Mouse (Mus musculus) kidney, adult 2 months (tissue): ENCODE results near the gene Aco2. TPM values are rescaled to one million over a fixed set of nuclear protein-coding genes. Genes with fewer than 3 reads are reported as not detected.

Experiments
- DNase-seq: peaks from one replicate; pipeline ENCODE4 v3.0.0; 2021
- H3K27ac ChIP-seq: fragments of 200-500 bp; 2 replicates; pipeline ENCODE4 v1.5.1; 2012; ENCODE audit warnings: low read depth, low read length, control low read depth, inconsistent platforms; ENCODE audit not compliant: insufficient read depth
- H3K27me3 ChIP-seq: fragments of 200-500 bp; replicated peaks from 2 replicates; pipeline ENCODE4 v1.6.1; 2012; ENCODE audit warnings: mild to moderate bottlenecking, moderate library complexity, low read length, inconsistent platforms; ENCODE audit not compliant: control insufficient read depth, insufficient read depth
- H3K36me3 ChIP-seq: fragments of 200-500 bp; 2 replicates; pipeline ENCODE4 v1.6.1; 2012; ENCODE audit warnings: mild to moderate bottlenecking, moderate library complexity, low read length, inconsistent platforms; ENCODE audit not compliant: control insufficient read depth, insufficient read depth
- H3K4me1 ChIP-seq: fragments of 200-500 bp; 2 replicates; pipeline ENCODE4 v1.6.1; 2011; ENCODE audit warnings: low read length; ENCODE audit not compliant: control insufficient read depth, insufficient read depth
- H3K4me3 ChIP-seq: fragments of 200-500 bp; 2 replicates; pipeline ENCODE4 v1.5.1; 2011; ENCODE audit warnings: mild to moderate bottlenecking, low read depth, low read length, control low read depth; ENCODE audit not compliant: insufficient read depth
- CTCF ChIP-seq: fragments of 200-500 bp; conservative IDR thresholded peaks from 2 replicates; pipeline ENCODE4 v1.5.1; 2011; ENCODE audit warnings: low read depth, mild to moderate bottlenecking, control low read depth, low read length, moderate library complexity, mixed read lengths; ENCODE audit not compliant: insufficient read depth, insufficient read length
- POLR2A ChIP-seq: fragments of 200-500 bp; IDR thresholded peaks from one replicate; pipeline ENCODE4 v1.6.1; 2011; ENCODE audit warnings: low read depth, low read length, control low read depth
- WGBS: fragments of 180-500 bp; shearing (Covaris S2); methylation state at CpG from one replicate; pipeline ENCODE4 v1.1.7; 2018; 5-methylcytosine and 5-hydroxymethylcytosine counted together
- polyA plus RNA-seq: library from polyadenylated mRNA; depleted of rRNA; stranded (reverse); fragments of >200 nt; gene quantifications from 2 replicates; pipeline ENCODE4 v1.2.3, GENCODE M21; 2012

The Aco2 gene
- polyA plus RNA-seq, 1 experiment, result 915 TPM

GRCm38 (mm10) chr15:81847861-81848260 lies 24.2 kb upstream of the Aco2 start:
- H3K4me1 ChIP-seq, result peaks cover 28% of the 10 kb centered on the region
- H3K4me3 ChIP-seq, result no peak overlapping the region
- peaks cover 14% of the 10 kb centered on the region for H3K36me3 ChIP-seq
- H3K27ac ChIP-seq, result no peak overlapping the region
- 82% methylated on average over 5 of the region's 5 CpGs for WGBS
- TF ChIP-seq CTCF (no peak), POLR2A (no peak)
- H3K27me3 ChIP-seq, result no peaks in the 10 kb centered on the region
- no peak for DNase-seq

- no peak for TF ChIP-seq POLR2A
- peak; percentile 66 for TF ChIP-seq CTCF
- WGBS, result 24% methylated on average over 7 of the region's 7 CpGs
- Histone ChIP-seq H3K27me3 (no peaks in the 10 kb centered on the region), H3K4me3 (no peak overlapping the region), H3K36me3 (peaks cover 14% of the 10 kb centered on the region), H3K27ac (no peak overlapping the region), H3K4me1 (peaks cover 30% of the 10 kb centered on the region)
- peak; percentile 76 for DNase-seq
These were observed 23.8 kb upstream of the Aco2 start for GRCm38 (mm10) chr15:81848301-81848700.

GRCm38 (mm10) chr15:81849104-81849503 lies 23.0 kb upstream of the Aco2 start:
- no peak overlapping the region for H3K4me3 ChIP-seq
- TF ChIP-seq CTCF, result no peak
- no peak for TF ChIP-seq POLR2A
- 51% methylated on average over 9 of the region's 9 CpGs for WGBS

GRCm38 (mm10) chr15:81850718-81851117 lies 21.4 kb upstream of the Aco2 start:
- H3K4me1 ChIP-seq, result peaks cover 29% of the 10 kb centered on the region
- WGBS, result 72% methylated on average over 14 of the region's 14 CpGs
- no peak overlapping the region for H3K4me3 ChIP-seq
- peaks cover 14% of the 10 kb centered on the region for H3K36me3 ChIP-seq
- TF ChIP-seq POLR2A, result no peak
- no peak overlapping the region for H3K27ac ChIP-seq
- no peak for DNase-seq
- no peaks in the 10 kb centered on the region for H3K27me3 ChIP-seq

More at GRCm38 (mm10) chr15:81849104-81849503, 23.0 kb upstream of the Aco2 start:
- peaks cover 14% of the 10 kb centered on the region for H3K36me3 ChIP-seq
- no peaks in the 10 kb centered on the region for H3K27me3 ChIP-seq
- H3K27ac ChIP-seq, result 0 out of 2 replicates have a peak overlapping the region, but pooled peaks have one; percentile 10
- H3K4me1 ChIP-seq, result peaks cover 34% of the 10 kb centered on the region
- DNase-seq, result no peak

- Histone ChIP-seq H3K27ac (no peak overlapping the region), H3K4me1 (peaks cover 24% of the 10 kb centered on the region; the same call in 1 of the 2 replicates), H3K36me3 (peaks cover 14% of the 10 kb centered on the region), H3K4me3 (no peak overlapping the region), H3K27me3 (no peaks in the 10 kb centered on the region)
- TF ChIP-seq POLR2A (no peak), CTCF (no peak)
- DNase-seq, result no peak
- WGBS, result 88% methylated on average over 15 of the region's 15 CpGs
These were observed 20.7 kb upstream of the Aco2 start for GRCm38 (mm10) chr15:81851375-81851774.

GRCm38 (mm10) chr15:81852411-81853000 lies 19.6 kb upstream of the Aco2 start:
- H3K4me1 ChIP-seq, result peaks cover 17% of the 10 kb centered on the region; the same call in 1 of the 2 replicates
- no peak for TF ChIP-seq CTCF
- no peak for TF ChIP-seq POLR2A
- H3K36me3 ChIP-seq, result peaks cover 14% of the 10 kb centered on the region

GRCm38 (mm10) chr15:81853081-81853480 lies 19.0 kb upstream of the Aco2 start:
- no peak for TF ChIP-seq POLR2A
- no peak for TF ChIP-seq CTCF
- H3K4me1 ChIP-seq, result peaks cover 11% of the 10 kb centered on the region; the same call in 1 of the 2 replicates
- peak; percentile 75 for DNase-seq
- H3K27me3 ChIP-seq, result no peaks in the 10 kb centered on the region
- peak overlapping the region; percentile 51 for H3K27ac ChIP-seq
- 0 out of 2 replicates have a peak overlapping the region, but pooled peaks have one; percentile 6 for H3K4me3 ChIP-seq
- WGBS, result 33% methylated on average over 7 of the region's 7 CpGs
- peaks cover 14% of the 10 kb centered on the region for H3K36me3 ChIP-seq

More at GRCm38 (mm10) chr15:81852411-81853000, 19.6 kb upstream of the Aco2 start:
- no peak for DNase-seq
- Histone ChIP-seq H3K4me3 (0 out of 2 replicates have a peak overlapping the region, but pooled peaks have one; percentile 6), H3K27me3 (no peaks in the 10 kb centered on the region), H3K27ac (peak overlapping the region; percentile 51)
- 72% methylated on average over 9 of the region's 9 CpGs for WGBS
